Mouse (Mus musculus) spleen, adult 12 weeks (tissue): Measurements from ENCODE around the gene 9530003J23Rik.
"Not testable (repeated sequence)": the region's sequence is repeated elsewhere in the genome, so short reads cannot be mapped to it uniquely, and the experiment has no call there.

Experiments used
- DNase-seq: peaks from one replicate; pipeline ENCODE4 v3.0.0; 2022; ENCODE audit warnings: low spot score

9530003J23Rik gene

DNA sequence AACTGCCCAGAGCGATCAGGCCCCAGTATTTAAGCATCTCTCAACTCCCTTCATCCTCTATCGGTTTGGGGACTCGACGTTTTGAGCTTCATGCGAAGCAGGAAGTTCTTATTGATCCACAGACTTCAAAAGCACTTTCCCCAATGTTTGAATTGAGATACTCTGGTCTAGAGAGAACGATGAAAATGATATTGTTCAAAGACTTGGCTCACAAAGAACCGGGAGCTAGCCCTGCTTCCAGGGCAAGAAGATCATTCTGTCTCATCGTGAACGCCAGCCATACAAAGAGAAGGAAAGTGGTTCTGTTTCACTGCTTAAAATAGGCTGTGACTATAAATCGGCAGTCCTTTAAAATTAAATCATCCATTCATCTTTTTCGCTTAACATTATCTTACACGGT lies at the start of gene 9530003J23Rik:
Gene 9530003J23Rik (minus strand): TSS at position 101 of the 400 bp plus-strand sequence.
- DNase-seq = no peak

GRCm38 (mm10) chr10:117287226-117287850 lies 48.8 kb upstream of the 9530003J23Rik start:
- no peak for DNase-seq

- no peak for DNase-seq
Measured at GRCm38 (mm10) chr10:117286366-117286970, 48.0 kb upstream of the 9530003J23Rik start.

GRCm38 (mm10) chr10:117285584-117285983 lies 47.1 kb upstream of the 9530003J23Rik start:
- DNase-seq = not testable (repeated sequence)

DNA sequence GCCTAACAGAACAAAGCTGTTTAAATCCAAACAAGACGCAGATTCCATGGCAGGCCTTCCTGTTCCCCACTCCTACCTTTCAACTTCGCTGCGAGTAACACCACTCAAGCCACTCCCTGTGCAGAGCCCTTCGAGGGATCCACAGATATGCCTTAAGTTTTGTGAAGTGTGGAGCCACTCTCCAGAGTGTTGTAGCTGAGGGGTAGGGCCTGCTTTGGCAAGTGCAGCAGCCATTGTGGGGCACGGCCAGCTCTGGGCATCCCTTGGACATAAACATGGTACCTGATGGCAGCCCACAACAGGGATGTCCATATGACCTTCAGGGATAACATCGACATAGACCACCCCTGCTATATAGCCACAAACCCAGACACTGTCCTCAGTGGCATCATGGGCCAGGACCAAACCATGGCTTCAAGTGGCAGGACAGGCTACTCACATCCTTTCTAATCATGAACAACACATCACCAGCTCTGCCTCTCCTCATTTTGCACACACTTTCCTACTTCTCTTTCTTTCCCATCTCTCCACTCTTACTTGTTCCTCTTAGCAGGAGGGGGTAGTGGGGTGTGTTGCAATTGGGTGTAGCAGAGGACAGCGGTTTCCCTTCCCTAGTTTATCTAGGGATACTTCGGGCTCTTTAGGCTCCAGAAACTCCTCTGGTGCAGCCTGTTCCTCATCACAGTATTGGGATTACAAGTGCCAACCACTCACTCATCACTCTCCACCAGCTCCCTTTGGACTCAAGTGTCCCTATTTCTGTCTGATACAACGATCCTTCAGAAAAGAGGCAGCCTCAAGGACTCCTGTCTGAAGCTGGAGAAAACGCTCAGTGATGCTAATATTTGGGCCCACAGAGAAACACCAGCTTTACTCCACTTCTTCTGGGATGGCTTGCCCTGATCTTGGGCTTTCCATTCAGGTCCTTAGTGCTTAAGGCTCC lies 46.3 kb upstream of the 9530003J23Rik start:
- no peak for DNase-seq

DNA sequence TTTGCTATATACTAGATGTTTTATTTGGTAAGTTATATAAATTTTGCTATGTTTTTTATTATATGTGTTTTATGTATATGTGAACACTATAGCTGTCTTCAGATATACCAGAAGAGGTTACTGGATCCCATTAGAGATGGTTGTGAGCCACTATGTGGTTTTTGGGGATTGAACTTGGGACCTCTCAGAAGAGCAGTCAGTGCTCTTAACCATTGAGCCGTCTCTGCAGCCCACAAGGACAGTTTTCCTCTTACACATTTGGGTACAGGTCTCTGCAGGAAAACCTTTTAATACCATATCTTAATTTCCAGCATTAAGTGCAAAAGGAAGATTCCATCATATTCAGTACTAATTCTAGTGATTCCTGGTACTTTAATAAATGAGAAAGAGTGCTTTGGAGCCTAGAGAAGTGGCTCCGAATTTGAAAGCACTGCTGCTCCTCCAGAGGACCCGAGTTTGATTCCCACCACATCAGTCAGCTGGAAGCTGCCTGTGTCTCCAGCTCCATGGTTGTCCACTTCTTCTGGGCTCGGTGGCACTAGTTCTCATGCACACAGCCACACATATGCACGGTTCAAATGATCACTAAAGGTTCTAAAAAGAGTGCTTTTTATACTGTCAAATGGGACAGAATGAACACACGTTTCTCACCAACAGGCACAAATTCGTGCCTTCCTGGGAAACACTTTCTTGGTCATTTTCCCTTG lies 45.5 kb upstream of the 9530003J23Rik start:
- no peak for DNase-seq

GRCm38 (mm10) chr10:117283196-117283595 lies 44.7 kb upstream of the 9530003J23Rik start:
- DNase-seq = not testable (repeated sequence)

DNA sequence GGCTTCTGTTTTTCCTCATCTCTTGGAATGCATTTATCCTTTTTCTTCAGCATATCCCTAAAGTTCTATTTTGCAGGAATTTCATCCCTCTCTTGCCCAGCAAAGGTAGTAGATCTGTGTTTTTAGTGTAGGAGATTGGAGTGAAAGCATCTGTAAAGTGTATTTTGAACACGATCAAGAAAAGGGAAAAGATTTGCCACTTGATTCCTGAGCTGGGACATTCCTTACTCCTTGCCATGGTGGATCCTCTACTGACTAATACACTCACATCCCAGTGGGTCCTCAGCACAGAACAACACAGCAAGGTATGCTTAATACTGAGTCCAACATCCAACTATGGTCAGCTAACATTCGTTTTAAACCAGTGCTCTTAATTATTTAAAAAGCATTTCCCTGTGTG lies 44.0 kb upstream of the 9530003J23Rik start:
- no peak for DNase-seq

DNA sequence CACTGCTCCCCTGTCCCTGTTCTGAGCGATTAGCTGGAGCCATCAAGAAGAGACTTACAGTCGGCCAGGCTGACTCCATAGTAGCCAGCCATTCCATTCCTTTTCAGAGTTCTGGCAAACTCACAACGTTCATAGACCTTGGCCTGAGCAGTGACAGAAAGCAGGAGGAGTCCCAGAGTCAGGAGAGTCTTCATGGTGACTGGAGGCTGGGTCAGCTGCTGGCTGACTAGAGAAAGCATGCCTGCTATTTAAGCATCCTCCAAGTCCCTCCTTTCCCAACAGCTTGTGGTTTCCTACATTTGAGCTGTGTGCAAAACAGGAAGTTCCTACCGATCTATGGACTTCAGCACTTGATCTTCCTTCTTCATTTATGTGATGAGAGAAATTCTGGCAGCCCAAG lies 43.5 kb upstream of the 9530003J23Rik start, which contains the start of gene Lyz2:
Gene Lyz2 (minus strand): TSS at position 273 of the 400 bp plus-strand sequence.
- DNase-seq = no peak

GRCm38 (mm10) chr10:117281381-117281920 lies 42.9 kb upstream of the 9530003J23Rik start:
- no peak for DNase-seq

GRCm38 (mm10) chr10:117280000-117280399 lies 41.5 kb upstream of the 9530003J23Rik start:
- no peak for DNase-seq

GRCm38 (mm10) chr10:117278510-117278909 lies 40.0 kb upstream of the 9530003J23Rik start:
- DNase-seq = not testable (repeated sequence)

GRCm38 (mm10) chr10:117277779-117278178 lies 39.3 kb upstream of the 9530003J23Rik start:
- DNase-seq = not testable (repeated sequence)

- DNase-seq = no peak
Measured at GRCm38 (mm10) chr10:117275681-117276369, 37.3 kb upstream of the 9530003J23Rik start.

DNA sequence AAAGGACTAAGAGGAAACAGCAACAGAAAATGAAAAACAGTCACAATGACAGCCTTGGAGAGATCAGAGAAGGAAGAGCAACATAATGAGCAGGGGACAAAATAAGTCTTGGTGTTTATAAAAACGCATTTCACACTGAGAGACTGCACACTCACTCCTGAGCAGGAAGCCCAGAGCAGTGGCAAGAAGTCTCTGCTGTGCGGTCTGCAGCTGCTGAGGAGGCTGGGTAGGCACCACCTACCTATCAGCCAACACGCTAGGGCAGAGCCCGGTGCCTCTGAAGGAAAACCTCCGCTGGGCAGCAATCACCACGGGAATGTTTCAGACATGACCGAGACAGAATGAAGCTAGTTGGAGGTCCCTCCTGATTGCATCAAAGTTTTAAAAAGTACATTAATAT lies 36.1 kb upstream of the 9530003J23Rik start:
- not testable (repeated sequence) for DNase-seq

DNA sequence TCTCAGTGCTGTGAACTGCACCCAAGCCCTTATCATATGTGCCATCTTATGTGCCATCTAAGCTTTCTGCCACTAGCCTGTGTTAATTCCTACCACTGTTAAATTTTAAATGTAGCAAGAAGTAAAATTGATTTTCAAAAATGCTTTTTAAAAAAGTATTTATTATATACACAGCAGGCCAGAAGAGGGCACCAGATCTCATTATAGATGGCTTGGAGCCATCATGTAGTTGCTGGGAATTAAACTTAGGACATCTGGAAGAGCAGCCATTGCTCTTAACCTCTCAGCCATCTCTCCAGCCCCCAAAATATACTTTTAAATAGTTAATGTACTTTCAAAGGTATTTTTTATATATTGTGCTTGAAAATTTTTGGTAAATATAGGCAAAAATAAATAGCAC lies 33.5 kb upstream of the 9530003J23Rik start:
- DNase-seq = no peak

GRCm38 (mm10) chr10:117259870-117260269 lies 21.4 kb upstream of the 9530003J23Rik start:
- no peak for DNase-seq

DNA sequence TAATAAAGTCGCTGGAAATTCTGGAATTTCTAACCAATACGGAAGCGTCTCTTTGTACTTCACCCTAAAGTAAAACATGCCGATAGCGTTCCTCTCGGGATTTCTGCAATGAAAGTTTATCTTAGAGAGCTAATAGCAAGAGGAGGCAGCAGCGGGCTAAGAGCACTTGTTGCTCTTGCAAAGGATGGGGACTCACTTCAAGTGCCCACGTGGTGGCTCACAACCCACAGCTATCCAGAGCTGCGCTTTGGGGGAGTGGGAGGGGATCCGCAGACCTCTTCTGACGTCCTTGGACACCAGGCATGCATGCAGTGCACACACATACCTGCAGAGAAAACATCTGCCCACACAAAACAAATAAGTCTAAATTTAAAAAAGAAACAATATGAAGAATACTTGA lies 2.6 kb downstream of the 9530003J23Rik start:
- DNase-seq = no peak

DNA sequence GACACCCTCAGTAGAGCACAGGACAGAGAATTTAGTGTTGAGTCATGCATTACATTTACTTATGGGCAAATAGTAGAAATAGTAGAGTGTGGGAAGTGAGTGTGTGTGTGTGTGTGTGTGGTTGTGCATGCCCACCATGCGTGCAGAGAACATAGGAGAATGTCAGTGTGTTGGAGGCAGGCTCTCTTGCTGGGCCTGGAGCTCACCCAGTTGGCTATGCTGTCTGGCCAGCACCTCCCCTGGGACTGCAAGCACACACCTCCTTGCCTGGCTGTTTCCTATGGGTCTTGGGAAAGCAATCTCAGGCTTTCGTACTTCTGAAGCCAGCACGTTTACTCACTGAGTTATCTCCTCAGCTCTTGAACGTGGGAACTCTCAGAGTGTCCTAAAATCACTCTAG lies 3.7 kb downstream of the 9530003J23Rik start:
- DNase-seq = no peak

- DNase-seq = no peak
Measured at GRCm38 (mm10) chr10:117229826-117230225, 8.7 kb downstream of the 9530003J23Rik start.

GRCm38 (mm10) chr10:117226002-117226401 lies 12.5 kb downstream of the 9530003J23Rik start:
- DNase-seq = no peak
